Mouse (Mus musculus) stomach, embryonic 15.5 days (tissue): ENCODE results near the gene Amotl1. TPM values are rescaled to one million over a fixed set of nuclear protein-coding genes. Genes with fewer than 3 reads are reported as not detected.
A peak's percentile ranks its signal among the peaks of the same experiment; 100 is the strongest.

Source experiments
- ATAC-seq: fragments of 200-750 bp; cut with Nextera tagmentation; 2 replicates; pipeline ENCODE4 v1.8.0; 2017; ENCODE audit warnings: low read depth, moderate number of reproducible peaks, moderate TSS enrichment; ENCODE audit not compliant: insufficient read depth, low FRiP score
- H3K27ac ChIP-seq: fragments of 300-500 bp; sonication (generic); 2 replicates; pipeline ENCODE4 v1.5.1; 2015; ENCODE audit warnings: mild to moderate bottlenecking, inconsistent platforms
- H3K27me3 ChIP-seq: fragments of 300-500 bp; sonication (generic); replicated peaks from 2 replicates; pipeline ENCODE4 v1.6.1; 2015; ENCODE audit warnings: inconsistent platforms
- H3K36me3 ChIP-seq: fragments of 300-500 bp; sonication (generic); 2 replicates; pipeline ENCODE4 v1.6.1; 2015; ENCODE audit warnings: inconsistent platforms
- H3K4me1 ChIP-seq: fragments of 300-500 bp; sonication (generic); 2 replicates; pipeline ENCODE4 v1.6.1; 2015; ENCODE audit warnings: inconsistent platforms
- H3K4me2 ChIP-seq: fragments of 300-500 bp; sonication (generic); 2 replicates; pipeline ENCODE4 v1.6.1; 2015; ENCODE audit warnings: mild to moderate bottlenecking, inconsistent platforms
- H3K4me3 ChIP-seq: fragments of 300-500 bp; sonication (generic); replicated peaks from 2 replicates; pipeline ENCODE4 v1.5.1; 2015; ENCODE audit warnings: inconsistent platforms
- H3K9ac ChIP-seq: fragments of 300-500 bp; sonication (generic); 2 replicates; pipeline ENCODE4 v1.6.1; 2015; ENCODE audit warnings: inconsistent platforms
- H3K9me3 ChIP-seq: fragments of 300-500 bp; sonication (generic); 2 replicates; pipeline ENCODE4 v1.6.1; 2016; ENCODE audit warnings: inconsistent platforms
- WGBS: fragments of 180-500 bp; shearing (Covaris S2); methylation state at CpG from one replicate; pipeline ENCODE4 v1.1.7; 2015; 5-methylcytosine and 5-hydroxymethylcytosine counted together
- polyA plus RNA-seq: library from polyadenylated mRNA; unstranded; fragments of >200 nt; fragmentation: Nextera tagmentation; extraction: Ambion mirVana; gene quantifications from 2 replicates; pipeline ENCODE4 v1.2.1, GENCODE M21; 2015

The Amotl1 gene
- polyA plus RNA-seq, 1 experiment from 2014 or later = 17.2 TPM

GRCm38 (mm10) chr9:14614931-14615880 lies 29.6 kb downstream of the Amotl1 start:
- Histone ChIP-seq H3K4me1 (peaks cover 23% of the 10 kb centered on the region), H3K9ac (peak overlapping the region; percentile 93), H3K9me3 (no peaks in the 10 kb centered on the region), H3K4me3 (peak overlapping the region; percentile 71), H3K36me3 (no peaks in the 10 kb centered on the region), H3K27me3 (no peaks in the 10 kb centered on the region), H3K4me2 (peak overlapping the region; percentile 55), H3K27ac (peak overlapping the region; percentile 80)
- WGBS = 12% methylated on average over 32 of the region's 33 CpGs
- peak; percentile 84 for ATAC-seq

GRCm38 (mm10) chr9:14614205-14614930 lies 30.5 kb downstream of the Amotl1 start:
- H3K4me1 ChIP-seq = peaks cover 27% of the 10 kb centered on the region
- H3K27me3 ChIP-seq = no peaks in the 10 kb centered on the region
- H3K4me2 ChIP-seq = peak overlapping the region; percentile 55
- under 1% methylated on average over 50 of the region's 50 CpGs for WGBS
- no peaks in the 10 kb centered on the region for H3K36me3 ChIP-seq
- peak overlapping the region; percentile 71 for H3K4me3 ChIP-seq
- H3K27ac ChIP-seq = peak overlapping the region; percentile 80
- peak; percentile 45; the same call in 1 of the 2 replicates for ATAC-seq
- no peaks in the 10 kb centered on the region for H3K9me3 ChIP-seq
- H3K9ac ChIP-seq = peak overlapping the region; percentile 93

- WGBS = 4% methylated on average over 15 of the region's 15 CpGs
- Histone ChIP-seq H3K27ac (peak overlapping the region; percentile 80), H3K27me3 (no peaks in the 10 kb centered on the region), H3K36me3 (no peaks in the 10 kb centered on the region), H3K4me3 (peak overlapping the region; percentile 71), H3K4me2 (peak overlapping the region; percentile 55), H3K9me3 (no peaks in the 10 kb centered on the region), H3K9ac (peak overlapping the region; percentile 93), H3K4me1 (peaks cover 34% of the 10 kb centered on the region)
- no peak for ATAC-seq
Measured at GRCm38 (mm10) chr9:14613308-14614204, 31.3 kb downstream of the Amotl1 start.

GRCm38 (mm10) chr9:14612588-14612987 lies 32.3 kb downstream of the Amotl1 start:
- no peaks in the 10 kb centered on the region for H3K9me3 ChIP-seq
- H3K27ac ChIP-seq = 0 out of 2 replicates have a peak overlapping the region, but pooled peaks have one; percentile 4

GRCm38 (mm10) chr9:14608521-14608920 lies 36.3 kb downstream of the Amotl1 start:
- Histone ChIP-seq H3K4me1 (peaks cover 40% of the 10 kb centered on the region), H3K4me2 (no peak overlapping the region), H3K27ac (peak overlapping the region; percentile 26; the same call in 1 of the 2 replicates)

More at GRCm38 (mm10) chr9:14612588-14612987, 32.3 kb downstream of the Amotl1 start:
- peak overlapping the region; percentile 71 for H3K4me3 ChIP-seq
- no peaks in the 10 kb centered on the region for H3K36me3 ChIP-seq
- peak overlapping the region; percentile 55 for H3K4me2 ChIP-seq
- no peaks in the 10 kb centered on the region for H3K27me3 ChIP-seq
- no peak for ATAC-seq
- H3K4me1 ChIP-seq = peaks cover 38% of the 10 kb centered on the region
- H3K9ac ChIP-seq = no peak overlapping the region

GRCm38 (mm10) chr9:14607464-14607863 lies 37.4 kb downstream of the Amotl1 start:
- WGBS = 40% methylated on average over 3 of the region's 3 CpGs
- no peaks in the 10 kb centered on the region for H3K27me3 ChIP-seq
- H3K4me3 ChIP-seq = no peak overlapping the region
- H3K4me1 ChIP-seq = peaks cover 31% of the 10 kb centered on the region
- no peaks in the 10 kb centered on the region for H3K36me3 ChIP-seq
- ATAC-seq = no peak
- no peak overlapping the region for H3K4me2 ChIP-seq
- no peaks in the 10 kb centered on the region for H3K9me3 ChIP-seq
- H3K9ac ChIP-seq = no peak overlapping the region
- H3K27ac ChIP-seq = no peak overlapping the region

More at GRCm38 (mm10) chr9:14608521-14608920, 36.3 kb downstream of the Amotl1 start:
- Histone ChIP-seq H3K9me3 (no peaks in the 10 kb centered on the region), H3K9ac (no peak overlapping the region), H3K4me3 (no peak overlapping the region), H3K36me3 (no peaks in the 10 kb centered on the region), H3K27me3 (no peaks in the 10 kb centered on the region)
- peak; percentile 40; the same call in 1 of the 2 replicates for ATAC-seq
- 51% methylated on average over 5 of the region's 5 CpGs for WGBS

GRCm38 (mm10) chr9:14605992-14606391 lies 38.9 kb downstream of the Amotl1 start:
- no peaks in the 10 kb centered on the region for H3K9me3 ChIP-seq
- WGBS = 83% methylated on average over 4 of the region's 4 CpGs
- no peaks in the 10 kb centered on the region for H3K27me3 ChIP-seq
- H3K9ac ChIP-seq = no peak overlapping the region
- no peak overlapping the region for H3K27ac ChIP-seq
- H3K4me1 ChIP-seq = peaks cover 29% of the 10 kb centered on the region
- no peak overlapping the region for H3K4me2 ChIP-seq
- H3K36me3 ChIP-seq = no peaks in the 10 kb centered on the region
- no peak overlapping the region for H3K4me3 ChIP-seq
- ATAC-seq = no peak

GRCm38 (mm10) chr9:14604363-14604762 lies 40.5 kb downstream of the Amotl1 start:
- Histone ChIP-seq H3K27ac (no peak overlapping the region), H3K27me3 (no peaks in the 10 kb centered on the region), H3K4me1 (peaks cover 21% of the 10 kb centered on the region), H3K4me2 (no peak overlapping the region), H3K4me3 (no peak overlapping the region), H3K36me3 (no peaks in the 10 kb centered on the region), H3K9me3 (no peaks in the 10 kb centered on the region), H3K9ac (no peak overlapping the region)
- no peak for ATAC-seq
- WGBS = 66% methylated on average over 3 of the region's 3 CpGs

GRCm38 (mm10) chr9:14603475-14603874 lies 41.4 kb downstream of the Amotl1 start:
- Histone ChIP-seq H3K36me3 (no peaks in the 10 kb centered on the region), H3K27ac (no peak overlapping the region), H3K9me3 (no peaks in the 10 kb centered on the region), H3K4me3 (no peak overlapping the region), H3K4me1 (peaks cover 13% of the 10 kb centered on the region; the same call in 1 of the 2 replicates), H3K4me2 (no peak overlapping the region), H3K9ac (no peak overlapping the region), H3K27me3 (no peaks in the 10 kb centered on the region)
- 80% methylated on average over 4 of the region's 4 CpGs for WGBS
- no peak for ATAC-seq

- WGBS = 64% methylated on average over 5 of the region's 5 CpGs
- no peak overlapping the region for H3K4me3 ChIP-seq
- no peaks in the 10 kb centered on the region for H3K36me3 ChIP-seq
- H3K4me1 ChIP-seq = peaks cover 9% of the 10 kb centered on the region; the same call in 1 of the 2 replicates
- no peak overlapping the region for H3K4me2 ChIP-seq
- no peak overlapping the region for H3K27ac ChIP-seq
- no peaks in the 10 kb centered on the region for H3K9me3 ChIP-seq
- no peak for ATAC-seq
- H3K27me3 ChIP-seq = no peaks in the 10 kb centered on the region
- no peak overlapping the region for H3K9ac ChIP-seq
Measured at GRCm38 (mm10) chr9:14599799-14600198, 45.1 kb downstream of the Amotl1 start.

GRCm38 (mm10) chr9:14598157-14598556 lies 46.7 kb downstream of the Amotl1 start:
- H3K4me1 ChIP-seq = 0 out of 2 replicates have a peak, but pooled peaks cover 3% of the 10 kb centered on the region
- no peaks in the 10 kb centered on the region for H3K9me3 ChIP-seq
- H3K4me2 ChIP-seq = no peak overlapping the region
- peaks cover 12% of the 10 kb centered on the region; the same call in 1 of the 2 replicates for H3K36me3 ChIP-seq
- no peak for ATAC-seq
- 85% methylated on average over 2 of the region's 2 CpGs for WGBS
- H3K4me3 ChIP-seq = no peak overlapping the region
- no peak overlapping the region for H3K27ac ChIP-seq
- H3K9ac ChIP-seq = no peak overlapping the region
- no peaks in the 10 kb centered on the region for H3K27me3 ChIP-seq
